Mouse (Mus musculus) small intestine, adult 2 months (tissue): ENCODE data around the gene Nupr1.

Experiments
- CTCF ChIP-seq: fragments of 200-500 bp; IDR thresholded peaks from 2 replicates; pipeline ENCODE4 v1.5.1; 2012; ENCODE audit warnings: low read depth, mild to moderate bottlenecking, control low read depth, inconsistent platforms, low read length, moderate library complexity, mixed read lengths; ENCODE audit not compliant: insufficient replicate concordance, insufficient read length; ENCODE audit errors: extremely low read depth
- POLR2A ChIP-seq: fragments of 200-500 bp; IDR thresholded peaks from 2 replicates; pipeline ENCODE4 v1.6.1; 2012; ENCODE audit warnings: low read depth, mild to moderate bottlenecking, control low read depth, inconsistent platforms, low read length, moderate library complexity

- TF ChIP-seq POLR2A: no peak
- no peak for TF ChIP-seq CTCF
Observed at GRCm38 (mm10) chr7:126585717-126586116, 44.9 kb downstream of the Nupr1 start, which contains the start of gene Cln3.
